In the genomic region with DNA sequence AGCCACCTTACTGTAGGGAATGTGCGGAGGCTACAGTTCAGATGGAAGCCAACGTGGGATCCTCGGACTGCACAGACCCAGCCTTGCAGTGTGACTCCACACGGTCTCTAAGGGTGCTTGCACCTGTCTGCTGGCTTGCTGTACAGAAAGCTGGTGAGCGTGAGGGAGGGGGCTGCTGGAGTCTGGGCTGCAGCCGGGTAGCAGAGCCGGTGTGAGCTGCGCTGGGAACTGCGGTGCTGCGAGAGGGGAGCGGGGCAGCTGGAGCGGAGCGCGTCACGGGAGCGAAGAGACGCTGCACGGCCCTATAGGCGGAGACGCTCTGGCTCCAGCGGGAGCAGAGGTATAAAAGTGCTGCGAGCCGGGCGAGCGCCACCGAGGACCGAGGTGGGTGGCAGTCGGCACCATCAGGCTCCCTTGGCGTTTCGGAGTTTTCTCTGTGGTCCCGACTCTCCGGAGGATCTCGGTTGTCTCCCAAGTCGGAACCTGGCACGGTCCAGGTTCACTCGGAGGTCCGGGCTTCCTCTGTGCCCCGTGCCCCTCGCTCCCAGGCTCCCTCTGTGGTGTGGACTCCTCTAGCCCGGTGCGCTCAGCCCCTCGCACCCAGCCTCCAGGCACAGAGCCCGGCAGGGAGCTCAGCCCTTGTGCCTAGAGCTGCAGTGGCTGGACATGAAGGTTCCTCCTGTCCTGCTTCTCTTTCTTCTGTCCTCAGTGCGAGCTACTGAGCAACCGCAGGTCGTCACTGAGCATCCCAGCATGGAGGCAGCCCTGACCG, we compare ENCODE assay signal across 8 mouse cellular contexts. TPM values are rescaled to one million over a fixed set of nuclear protein-coding genes. Genes with fewer than 3 reads are reported as not detected.
DNase-seq lines count a peak whose midpoint lies in the region; ATAC-seq lines count a peak whose summit lies in the region.

A gene (plus strand): TSS at position 343 of the 772 bp plus-strand sequence.

- H3K27me3 ChIP-seq in embryonic facial prominence, embryonic 15.5 days = peaks cover 43% of the 10 kb centered on the region
- H3K27me3 ChIP-seq in hindbrain, embryonic 15.5 days = peaks cover 30% of the 10 kb centered on the region
- H3K27me3 ChIP-seq in limb, embryonic 13.5 days = peaks cover 88% of the 10 kb centered on the region
- H3K27me3 ChIP-seq in neural tube, embryonic 14.5 days (ENCODE audit: control insufficient read depth, insufficient read depth, low read length) = peaks cover 6% of the 10 kb centered on the region

- H3K9ac ChIP-seq in embryonic facial prominence, embryonic 15.5 days = 0 out of 2 replicates have a peak within 1 kb of the TSS, but pooled peaks have one; percentile 9
- H3K9ac ChIP-seq in hindbrain, embryonic 15.5 days = peak within 1 kb of the TSS; percentile 36
- H3K9ac ChIP-seq in limb, embryonic 13.5 days = peak within 1 kb of the TSS; percentile 55
- H3K9ac ChIP-seq in neural tube, embryonic 14.5 days (replicated peaks; ENCODE audit: low read depth, low read length) = peak within 1 kb of the TSS; percentile 55

- peak; percentile 69 for ATAC-seq in embryonic facial prominence, embryonic 15.5 days (ENCODE audit: insufficient number of reproducible peaks, low FRiP score, low TSS enrichment, low read depth)
- peak; percentile 93 for ATAC-seq in hindbrain, embryonic 15.5 days (ENCODE audit: low FRiP score, low read depth)
- ATAC-seq in limb, embryonic 13.5 days (ENCODE audit: low FRiP score, low read depth) = peak; percentile 83
- ATAC-seq in neural tube, embryonic 14.5 days (ENCODE audit: low read depth) = peak; percentile 96

- peaks cover 9% of the 10 kb centered on the region for H3K4me1 ChIP-seq in embryonic facial prominence, embryonic 15.5 days
- peaks cover 7% of the 10 kb centered on the region for H3K4me1 ChIP-seq in hindbrain, embryonic 15.5 days (replicated peaks)
- peaks cover 18% of the 10 kb centered on the region for H3K4me1 ChIP-seq in limb, embryonic 13.5 days
- peaks cover 4% of the 10 kb centered on the region; the same call in 1 of the 2 replicates for H3K4me1 ChIP-seq in neural tube, embryonic 14.5 days (ENCODE audit: control insufficient read depth, insufficient read depth, low read length)

- peak within 1 kb of the TSS; percentile 39 for H3K4me3 ChIP-seq in embryonic facial prominence, embryonic 15.5 days (replicated peaks)
- peak within 1 kb of the TSS; percentile 45 for H3K4me3 ChIP-seq in hindbrain, embryonic 15.5 days
- H3K4me3 ChIP-seq in limb, embryonic 13.5 days = peak within 1 kb of the TSS; percentile 45
- H3K4me3 ChIP-seq in neural tube, embryonic 14.5 days (ENCODE audit: low read depth, low read length) = peak within 1 kb of the TSS; percentile 40

- peak; percentile 53 for DNase-seq in adrenal gland, postnatal 14 days
- DNase-seq in adrenal gland, adult 18-20 months (ENCODE audit: low spot score in 2 of 2) = no peak
- DNase-seq in CD4-positive, CD25-positive, alpha-beta regulatory T cell, adult 2 months (ENCODE audit: low read depth, low spot score) = peak; percentile 91
- DNase-seq in spleen, postnatal 10 days (ENCODE audit: low spot score in 2 of 2) = no peak

- H3K4me2 ChIP-seq in embryonic facial prominence, embryonic 15.5 days (replicated peaks) = peak within 1 kb of the TSS; percentile 78
- peak within 1 kb of the TSS; percentile 92 for H3K4me2 ChIP-seq in hindbrain, embryonic 15.5 days
- H3K4me2 ChIP-seq in limb, embryonic 13.5 days (replicated peaks) = peak within 1 kb of the TSS; percentile 81
- peak within 1 kb of the TSS; percentile 97 for H3K4me2 ChIP-seq in neural tube, embryonic 14.5 days (ENCODE audit: low read depth, low read length)

- H3K27ac ChIP-seq in embryonic facial prominence, embryonic 15.5 days (replicated peaks) = no peak within 1 kb of the TSS
- H3K27ac ChIP-seq in hindbrain, embryonic 15.5 days (replicated peaks) = no peak within 1 kb of the TSS
- H3K27ac ChIP-seq in limb, embryonic 13.5 days = no peak within 1 kb of the TSS
- H3K27ac ChIP-seq in neural tube, embryonic 14.5 days (ENCODE audit: low read depth, low read length) = no peak within 1 kb of the TSS

- no peaks in the 10 kb centered on the region for H3K36me3 ChIP-seq in embryonic facial prominence, embryonic 15.5 days
- H3K36me3 ChIP-seq in hindbrain, embryonic 15.5 days = no peaks in the 10 kb centered on the region
- no peaks in the 10 kb centered on the region for H3K36me3 ChIP-seq in limb, embryonic 13.5 days
- H3K36me3 ChIP-seq in neural tube, embryonic 14.5 days (ENCODE audit: control insufficient read depth, insufficient read depth, low read length) = no peaks in the 10 kb centered on the region

- WGBS in embryonic facial prominence, embryonic 15.5 days = 2% methylated on average over 47 of the region's 47 CpGs
- WGBS in hindbrain, embryonic 15.5 days = 2% methylated on average over 46 of the region's 47 CpGs
- 2% methylated on average over 47 of the region's 47 CpGs for WGBS in limb, embryonic 13.5 days
- 3% methylated on average over 47 of the region's 47 CpGs for WGBS in neural tube, embryonic 14.5 days

- H3K9me3 ChIP-seq in embryonic facial prominence, embryonic 15.5 days (replicated peaks) = no peaks in the 10 kb centered on the region
- H3K9me3 ChIP-seq in hindbrain, embryonic 15.5 days = no peaks in the 10 kb centered on the region
- no peaks in the 10 kb centered on the region for H3K9me3 ChIP-seq in limb, embryonic 13.5 days
- no peaks in the 10 kb centered on the region for H3K9me3 ChIP-seq in neural tube, embryonic 14.5 days (ENCODE audit: control insufficient read depth, low read length)

RNA-seq across cellular contexts. Expression of the gene that starts here (rescaled TPM):
- 0.23 TPM in 1 of 2 replicates, not detected in the other for total RNA-seq in adrenal gland, postnatal 14 days (2021)
- not detected for total RNA-seq in adrenal gland, adult 18-20 months (2021)
- 1.4 and 3.5 TPM in 2 replicates for polyA plus RNA-seq in embryonic facial prominence, embryonic 15.5 days (2015; fragmentation: Nextera tagmentation; extraction: Ambion mirVana)
- 1.6 TPM in 2 replicates for polyA plus RNA-seq in hindbrain, embryonic 15.5 days (2015; fragmentation: Nextera tagmentation; extraction: Ambion mirVana)
- 2.5 and 2.6 TPM in 2 replicates for polyA plus RNA-seq in limb, embryonic 13.5 days (2015; fragmentation: Nextera tagmentation; extraction: Ambion mirVana)
- 0.54 and 0.75 TPM in 2 replicates for polyA plus RNA-seq in neural tube, embryonic 14.5 days (2014; fragmentation: Nextera tagmentation; extraction: Ambion mirVana)

Comparison
In these comparisons a context has a peak if more than half of its experiments do, and no peak if none do; other contexts are left out.
1. Peak in DNase-seq in adrenal gland, postnatal 14 days; RNA of the gene not detected or under 1 TPM.
2. Peak in ATAC-seq, H3K4me3 ChIP-seq, H3K9ac ChIP-seq and H3K4me2 ChIP-seq in neural tube, embryonic 14.5 days; RNA of the gene not detected or under 1 TPM.